Mouse (Mus musculus) megakaryocyte-erythroid progenitor cell, adult 5 weeks (primary cell): ENCODE measurements around the gene Gm3460. TPM values are rescaled to one million over a fixed set of nuclear protein-coding genes. Genes with fewer than 3 reads are reported as not detected.

Experiments used
- polyA plus RNA-seq: library from polyadenylated mRNA; stranded (reverse); fragments of >175 nt; gene quantifications from 2 replicates; pipeline ENCODE4 v1.2.3, GENCODE M21; 2012

Gene Gm3460
- not detected in 2 replicates for polyA plus RNA-seq

DNA sequence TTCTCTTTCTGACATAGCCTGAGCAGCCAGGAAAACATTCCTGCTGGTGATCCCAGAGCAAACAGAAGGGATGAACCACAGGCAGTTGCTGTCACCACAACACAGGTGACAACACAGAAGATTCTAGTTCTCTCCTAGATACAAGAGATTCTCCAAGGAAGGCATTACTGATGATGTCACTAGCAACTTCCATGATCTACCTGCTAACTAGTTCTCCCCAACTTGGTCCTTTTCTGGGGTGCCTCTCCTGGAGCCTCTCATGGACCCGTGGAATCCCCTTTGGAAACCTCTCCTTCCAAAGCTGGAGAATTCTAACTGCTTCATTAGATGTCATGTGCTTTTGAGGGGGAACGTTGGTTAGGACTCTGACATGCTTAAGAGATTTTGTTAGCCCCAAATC lies at the start of gene Gm3460:
TSS of gene Gm3460 (minus strand) at position 101 of the 400 bp plus-strand sequence.

DNA sequence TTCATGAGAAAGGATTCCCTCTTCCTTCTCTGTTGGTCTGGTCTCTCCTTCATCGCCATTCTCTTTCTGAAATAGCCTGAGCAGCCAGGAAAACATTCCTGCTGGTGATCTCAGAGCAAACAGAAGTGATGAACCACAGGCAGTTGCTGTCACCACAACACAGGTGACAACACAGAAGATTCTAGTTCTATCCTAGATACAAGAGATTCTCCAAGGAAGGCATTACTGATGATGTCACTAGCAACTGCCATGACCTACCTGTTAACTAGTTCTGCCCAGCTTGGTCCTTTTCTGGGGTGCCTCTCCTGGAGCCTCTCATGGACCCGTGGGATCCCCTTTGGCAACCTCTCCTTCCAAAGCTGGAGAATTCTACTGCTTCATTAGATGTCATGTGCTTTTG lies 31.7 kb downstream of the Gm3460 start, which contains the start of gene Gm3629:
TSS of gene Gm3629 (minus strand) at position 101 of the 400 bp plus-strand sequence.

Other genes with a start within 250 kb of the Gm3460 start
- not detected in 2 replicates for gene Gm16440, start 232.1 kb downstream of the Gm3460 start, polyA plus RNA-seq
- gene Gm3591, start 209.9 kb downstream of the Gm3460 start, polyA plus RNA-seq = not detected in 2 replicates
- not detected in 2 replicates for gene Gm3594, start 177.8 kb downstream of the Gm3460 start, polyA plus RNA-seq
- 0.24 TPM in 1 of 2 replicates, not detected in the other for gene Gm8356, start 85.1 kb downstream of the Gm3460 start, polyA plus RNA-seq
- gene Gm3629, start 31.8 kb downstream of the Gm3460 start, polyA plus RNA-seq = not detected in 2 replicates
- gene Gm10251, start 61.8 kb upstream of the Gm3460 start, polyA plus RNA-seq = not detected in 2 replicates
- gene Gm8050, start 97.8 kb upstream of the Gm3460 start, polyA plus RNA-seq = not detected in 2 replicates
- gene Gm3636, start 119.9 kb upstream of the Gm3460 start, polyA plus RNA-seq = not detected in 2 replicates
- gene Gm8362, start 152.0 kb upstream of the Gm3460 start, polyA plus RNA-seq = not detected in 2 replicates
- not detected in 2 replicates for gene Gm3642, start 217.9 kb upstream of the Gm3460 start, polyA plus RNA-seq